Mouse (Mus musculus): Measurements from ENCODE around the gene Kdm8.

- no peak for TF ChIP-seq CTCF (IDR thresholded peaks at IDR 0.05; ENCODE audit: borderline replicate concordance, insufficient read depth, low read length)
- TF ChIP-seq POLR2A (IDR thresholded peaks at IDR 0.05; ENCODE audit: low read depth, low read length) = no peak
Measured at GRCm38 (mm10) chr7:125434666-125435290, 9.7 kb upstream of the Kdm8 start.

Data from embryonic fibroblast, embryonic 13.5 days (primary cell).